Mouse (Mus musculus) kidney, embryonic 15.5 days (tissue): Measurements from ENCODE around the gene Nfkbil1. TPM values are rescaled to one million over a fixed set of nuclear protein-coding genes. Genes with fewer than 3 reads are reported as not detected.

ENCODE experiments used
- ATAC-seq: fragments of 200-750 bp; cut with Nextera tagmentation; replicated peaks from 2 replicates; pipeline ENCODE4 v1.8.0; 2017; ENCODE audit warnings: moderate TSS enrichment; ENCODE audit not compliant: low FRiP score
- H3K27ac ChIP-seq: fragments of 300-500 bp; sonication (generic); 2 replicates; pipeline ENCODE4 v1.5.1; 2015; ENCODE audit warnings: mild to moderate bottlenecking, inconsistent platforms
- H3K27me3 ChIP-seq: fragments of 300-500 bp; sonication (generic); 2 replicates; pipeline ENCODE4 v1.6.1; 2015; ENCODE audit warnings: inconsistent platforms
- H3K36me3 ChIP-seq: fragments of 300-500 bp; sonication (generic); 2 replicates; pipeline ENCODE4 v1.6.1; 2015; ENCODE audit warnings: inconsistent platforms
- H3K4me1 ChIP-seq: fragments of 300-500 bp; sonication (generic); 2 replicates; pipeline ENCODE4 v1.6.1; 2015; ENCODE audit warnings: inconsistent platforms
- H3K4me2 ChIP-seq: fragments of 300-500 bp; sonication (generic); 2 replicates; pipeline ENCODE4 v1.6.1; 2015; ENCODE audit warnings: moderate library complexity, mild to moderate bottlenecking, inconsistent platforms
- H3K4me3 ChIP-seq: fragments of 300-500 bp; sonication (generic); replicated peaks from 2 replicates; pipeline ENCODE4 v1.5.1; 2015; ENCODE audit warnings: mild to moderate bottlenecking, inconsistent platforms
- H3K9ac ChIP-seq: fragments of 300-500 bp; sonication (generic); 2 replicates; pipeline ENCODE4 v1.6.1; 2015; ENCODE audit warnings: mild to moderate bottlenecking, inconsistent platforms
- H3K9me3 ChIP-seq: fragments of 300-500 bp; sonication (generic); replicated peaks from 2 replicates; pipeline ENCODE4 v1.6.1; 2016; ENCODE audit warnings: inconsistent platforms
- WGBS: fragments of 180-500 bp; shearing (Covaris S2); methylation state at CpG from one replicate; pipeline ENCODE4 v1.1.7; 2015; ENCODE audit warnings: mixed read lengths; 5-methylcytosine and 5-hydroxymethylcytosine counted together
- polyA plus RNA-seq: library from polyadenylated mRNA; unstranded; fragments of >200 nt; fragmentation: Nextera tagmentation; extraction: Ambion mirVana; gene quantifications from 2 replicates; pipeline ENCODE4 v1.2.1, GENCODE M21; 2015

The Nfkbil1 gene
- polyA plus RNA-seq, 1 experiment from 2014 or later = 11.3 TPM

- no peaks in the 10 kb centered on the region for H3K36me3 ChIP-seq
These were observed 39.8 kb downstream of the Nfkbil1 start for GRCm38 (mm10) chr17:35195631-35196320.

DNA sequence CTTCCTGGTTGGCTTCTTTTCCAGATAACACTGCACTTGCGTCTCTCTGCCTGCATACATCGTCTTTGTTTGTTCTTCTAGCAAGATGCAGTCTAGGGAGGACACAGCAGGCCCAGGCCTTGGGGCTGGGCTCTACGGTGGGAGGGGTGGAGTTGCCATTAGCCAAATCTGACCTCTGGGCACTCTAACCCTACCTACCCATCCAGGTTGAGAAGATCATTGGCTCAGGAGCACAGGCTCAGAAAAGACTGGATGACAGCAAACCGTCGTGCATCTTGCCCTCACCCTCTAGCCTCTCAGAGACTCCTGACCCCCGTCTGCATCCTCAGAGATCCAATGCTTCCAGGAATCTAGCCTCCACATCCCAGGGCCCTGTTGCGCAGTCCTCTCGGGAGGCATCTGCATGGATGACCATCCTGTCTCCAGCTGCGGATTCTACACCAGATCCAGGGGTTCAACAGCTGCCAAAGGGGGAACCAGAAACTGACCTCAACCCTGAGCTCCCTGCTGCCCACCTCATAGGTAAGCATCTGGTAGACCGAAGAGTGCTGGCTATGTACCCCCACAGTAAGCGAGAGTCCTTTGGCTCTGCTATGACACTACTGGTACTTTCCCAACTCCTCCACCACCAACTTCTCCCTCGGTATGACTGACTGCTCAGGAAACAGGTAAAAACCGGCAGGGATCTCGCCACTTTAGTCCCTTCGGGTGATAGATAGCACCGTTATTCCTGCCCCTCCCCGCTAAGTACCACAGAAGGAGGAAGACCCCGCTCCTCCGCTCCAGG, 40.6 kb downstream of the Nfkbil1 start:
- Histone ChIP-seq H3K27me3 (peaks cover 57% of the 10 kb centered on the region), H3K4me2 (peak overlapping the region; percentile 83), H3K4me3 (peak overlapping the region; percentile 49), H3K9ac (peak overlapping the region; percentile 37; the same call in 1 of the 2 replicates), H3K9me3 (no peaks in the 10 kb centered on the region), H3K27ac (no peak overlapping the region), H3K4me1 (peaks cover 22% of the 10 kb centered on the region), H3K36me3 (no peaks in the 10 kb centered on the region)
- ATAC-seq = peak; percentile 53
- WGBS = 43% methylated on average over 19 of the region's 19 CpGs

More at GRCm38 (mm10) chr17:35195631-35196320, 39.8 kb downstream of the Nfkbil1 start:
- Histone ChIP-seq H3K9me3 (no peaks in the 10 kb centered on the region), H3K9ac (peak overlapping the region; percentile 37), H3K4me2 (peak overlapping the region; percentile 83), H3K27me3 (peaks cover 65% of the 10 kb centered on the region), H3K4me3 (peak overlapping the region; percentile 49), H3K27ac (no peak overlapping the region), H3K4me1 (peaks cover 22% of the 10 kb centered on the region)
- peak; percentile 81 for ATAC-seq
- WGBS = 1% methylated on average over 66 of the region's 66 CpGs

- Histone ChIP-seq H3K9ac (no peak within 1 kb of the TSS), H3K9me3 (no peaks in the 10 kb centered on the region), H3K36me3 (no peaks in the 10 kb centered on the region), H3K4me2 (peak within 1 kb of the TSS; percentile 83), H3K27ac (no peak within 1 kb of the TSS), H3K27me3 (peaks cover 50% of the 10 kb centered on the region), H3K4me3 (peak within 1 kb of the TSS; percentile 49), H3K4me1 (peaks cover 22% of the 10 kb centered on the region)
- no peak for ATAC-seq
- 59% methylated on average over 28 of the region's 28 CpGs for WGBS
These were observed 41.4 kb downstream of the Nfkbil1 start, which contains the start of gene Ltb for GRCm38 (mm10) chr17:35193881-35194843. TSS of gene Ltb (plus strand) at chr17:35194439.

DNA sequence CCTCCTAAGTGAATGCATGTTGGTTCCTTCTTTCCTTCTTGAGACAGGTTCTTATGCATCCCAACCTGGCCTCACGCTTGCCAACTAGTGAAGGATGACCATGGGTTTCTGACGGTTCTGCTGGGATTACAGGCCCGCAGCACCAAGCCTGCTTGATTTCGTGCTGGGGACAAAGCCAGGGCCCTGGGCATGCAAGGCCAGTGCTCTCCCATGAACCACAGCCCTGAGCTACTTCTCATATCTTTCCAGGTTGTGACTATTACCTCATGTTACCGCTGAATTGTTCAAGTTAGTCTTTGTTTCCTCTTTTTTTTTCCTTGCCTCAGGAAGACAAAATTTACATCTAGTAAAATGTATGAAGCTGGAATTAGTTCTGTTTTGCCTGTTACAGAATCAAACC, 42.7 kb downstream of the Nfkbil1 start:
- no peaks in the 10 kb centered on the region for H3K36me3 ChIP-seq
- H3K27me3 ChIP-seq = peaks cover 42% of the 10 kb centered on the region
- H3K27ac ChIP-seq = no peak overlapping the region
- H3K4me2 ChIP-seq = no peak overlapping the region
- H3K9ac ChIP-seq = no peak overlapping the region
- WGBS = 85% methylated on average over 5 of the region's 5 CpGs
- H3K4me3 ChIP-seq = no peak overlapping the region
- H3K9me3 ChIP-seq = no peaks in the 10 kb centered on the region
- ATAC-seq = no peak
- H3K4me1 ChIP-seq = peaks cover 22% of the 10 kb centered on the region

DNA sequence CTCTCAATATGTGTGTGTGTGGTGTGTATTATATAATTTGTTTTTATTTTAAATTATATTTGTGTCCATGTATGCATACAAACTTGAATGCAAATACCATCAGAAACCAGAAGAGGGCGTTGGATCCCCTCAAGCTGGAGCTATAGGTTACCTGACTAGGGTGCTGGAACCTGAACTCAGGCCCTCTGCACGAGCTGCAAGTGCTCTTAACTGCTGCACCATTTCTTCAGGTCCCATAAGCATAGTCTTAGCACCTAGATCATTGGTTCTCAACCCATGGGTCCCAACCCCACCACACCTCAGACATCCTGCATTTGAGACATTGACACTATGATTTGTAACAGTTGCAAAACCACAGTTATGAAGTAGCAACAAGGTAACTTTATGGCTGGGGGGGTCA, 43.9 kb downstream of the Nfkbil1 start:
- 70% methylated on average over 2 of the region's 2 CpGs for WGBS

GRCm38 (mm10) chr17:35190096-35190495, 45.5 kb downstream of the Nfkbil1 start:
- Histone ChIP-seq H3K9ac (no peak overlapping the region), H3K4me1 (peaks cover 21% of the 10 kb centered on the region), H3K4me2 (no peak overlapping the region), H3K27me3 (peaks cover 20% of the 10 kb centered on the region), H3K4me3 (no peak overlapping the region), H3K36me3 (no peaks in the 10 kb centered on the region), H3K27ac (no peak overlapping the region), H3K9me3 (no peaks in the 10 kb centered on the region)
- no peak for ATAC-seq
- WGBS = 80% methylated on average over 4 of the region's 4 CpGs

More for the DNA sequence above, 43.9 kb downstream of the Nfkbil1 start:
- H3K27me3 ChIP-seq = peaks cover 36% of the 10 kb centered on the region
- H3K27ac ChIP-seq = no peak overlapping the region
- no peak for ATAC-seq
- H3K4me1 ChIP-seq = peaks cover 23% of the 10 kb centered on the region
- H3K4me2 ChIP-seq = no peak overlapping the region
- H3K36me3 ChIP-seq = no peaks in the 10 kb centered on the region
- no peak overlapping the region for H3K4me3 ChIP-seq
- H3K9me3 ChIP-seq = no peaks in the 10 kb centered on the region
- no peak overlapping the region for H3K9ac ChIP-seq

DNA sequence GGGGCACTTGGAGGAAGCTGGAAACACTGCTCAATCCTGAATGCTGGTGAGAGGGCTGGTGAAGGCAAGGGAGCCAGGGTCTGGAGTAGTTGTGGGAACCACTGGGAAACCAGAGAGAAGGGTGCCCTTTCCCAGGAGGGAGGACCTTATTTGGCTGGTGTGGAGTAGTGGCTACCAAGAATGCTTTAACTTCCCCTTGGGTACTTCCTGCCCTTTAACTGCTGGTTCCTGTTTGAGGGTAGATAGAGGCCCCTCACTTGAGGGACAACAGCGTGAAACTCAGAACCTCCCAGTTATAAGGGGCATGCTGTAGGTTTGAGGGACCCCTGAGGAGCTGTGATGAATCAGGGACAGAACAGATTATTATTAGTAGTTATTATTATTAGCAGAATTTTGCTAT, 46.4 kb downstream of the Nfkbil1 start:
- ATAC-seq = no peak
- Histone ChIP-seq H3K4me1 (peaks cover 13% of the 10 kb centered on the region), H3K27ac (no peak overlapping the region), H3K9me3 (no peaks in the 10 kb centered on the region), H3K27me3 (peaks cover 11% of the 10 kb centered on the region), H3K9ac (no peak overlapping the region), H3K36me3 (no peaks in the 10 kb centered on the region), H3K4me2 (no peak overlapping the region), H3K4me3 (no peak overlapping the region)
- 52% methylated on average over 1 of the region's 1 CpGs for WGBS

DNA sequence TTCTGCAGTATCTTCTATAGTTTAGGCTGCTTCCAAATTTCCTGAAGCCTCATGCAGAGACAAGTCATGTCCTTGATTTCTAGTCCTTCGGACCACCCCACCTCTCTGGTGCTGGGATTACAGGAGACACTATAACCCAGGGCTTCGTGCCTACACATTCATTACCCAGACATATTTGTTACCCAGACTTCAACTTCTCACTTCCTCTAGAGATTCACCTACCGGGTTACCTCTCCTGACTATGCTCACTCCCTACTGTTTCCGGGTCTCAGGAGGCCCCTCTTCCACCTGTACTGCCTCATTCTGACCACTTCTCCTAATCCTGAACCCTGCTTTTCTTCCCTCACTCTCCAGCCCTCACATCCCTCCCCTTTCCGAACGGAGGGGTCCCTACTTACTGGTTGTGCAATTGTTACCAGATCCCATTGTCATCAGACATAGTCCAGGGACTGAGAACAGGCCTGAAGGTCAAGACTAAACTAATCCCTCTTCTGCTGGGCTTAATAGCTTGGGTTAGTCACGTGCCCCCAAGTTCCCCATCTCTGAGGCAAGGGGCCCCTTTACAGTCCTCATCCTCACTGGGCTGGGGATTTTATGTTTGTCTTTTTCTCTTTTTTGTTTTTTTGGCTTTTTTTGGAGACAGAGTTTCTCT, 47.5 kb downstream of the Nfkbil1 start, which contains the start of gene Lst1:
TSS of gene Lst1 (minus strand) at position 481 of the 652 bp plus-strand sequence.
- ATAC-seq = no peak
- 78% methylated on average over 7 of the region's 7 CpGs for WGBS
- Histone ChIP-seq H3K4me3 (no peak within 1 kb of the TSS), H3K27ac (no peak within 1 kb of the TSS), H3K9ac (no peak within 1 kb of the TSS), H3K4me1 (peaks cover 12% of the 10 kb centered on the region), H3K27me3 (0 out of 2 replicates have a peak, but pooled peaks cover under 1% of the 10 kb centered on the region), H3K9me3 (no peaks in the 10 kb centered on the region), H3K4me2 (no peak within 1 kb of the TSS), H3K36me3 (no peaks in the 10 kb centered on the region)

DNA sequence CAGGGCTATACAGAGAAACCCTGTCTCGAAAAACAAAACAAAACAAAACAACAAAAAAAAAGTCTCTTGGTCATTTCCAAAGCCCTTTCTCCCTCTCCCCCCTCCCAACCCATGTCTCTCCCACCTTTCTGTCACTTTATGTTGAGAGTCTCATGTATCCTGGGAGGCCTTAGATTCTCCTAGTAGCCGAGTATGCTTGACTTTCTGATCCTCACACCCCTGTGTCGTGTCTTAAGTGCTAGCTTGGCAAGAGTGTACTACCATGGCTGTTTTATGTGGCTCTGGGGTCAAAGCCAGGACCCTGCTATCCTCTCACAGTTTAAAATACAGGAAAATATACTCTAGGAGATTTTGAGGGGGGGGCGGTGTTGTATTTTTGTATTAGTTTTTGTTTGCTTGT, 48.2 kb downstream of the Nfkbil1 start:
- no peaks in the 10 kb centered on the region for H3K27me3 ChIP-seq
- no peaks in the 10 kb centered on the region for H3K36me3 ChIP-seq
- H3K4me3 ChIP-seq = no peak overlapping the region
- H3K9ac ChIP-seq = no peak overlapping the region
- no peak for ATAC-seq
- no peak overlapping the region for H3K27ac ChIP-seq
- no peaks in the 10 kb centered on the region for H3K9me3 ChIP-seq
- H3K4me2 ChIP-seq = no peak overlapping the region
- peaks cover 12% of the 10 kb centered on the region for H3K4me1 ChIP-seq
- 63% methylated on average over 4 of the region's 4 CpGs for WGBS

DNA sequence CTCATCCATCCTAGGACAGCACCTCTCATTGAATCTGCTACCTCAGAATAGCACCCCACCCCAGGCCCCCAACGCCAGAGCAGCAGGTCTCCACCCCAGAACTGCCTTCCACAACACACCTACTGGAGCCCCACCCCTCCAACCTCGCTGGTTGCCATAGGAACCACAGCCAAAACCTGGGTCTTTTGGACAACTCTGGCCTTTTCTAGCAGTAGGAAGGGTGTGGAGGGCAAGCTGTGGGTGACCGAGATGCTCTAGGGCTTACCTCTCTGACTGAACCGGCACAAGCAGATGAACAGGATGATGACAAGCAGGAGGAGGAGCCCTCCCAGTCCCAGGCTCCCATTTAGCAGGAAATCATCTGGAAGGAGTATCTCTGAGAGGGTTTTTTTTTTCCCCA, 48.9 kb downstream of the Nfkbil1 start:
- Histone ChIP-seq H3K4me1 (peaks cover 12% of the 10 kb centered on the region), H3K27me3 (no peaks in the 10 kb centered on the region), H3K9me3 (no peaks in the 10 kb centered on the region), H3K4me3 (peak overlapping the region; percentile 47), H3K27ac (peak overlapping the region; percentile 87), H3K36me3 (no peaks in the 10 kb centered on the region), H3K4me2 (peak overlapping the region; percentile 59), H3K9ac (no peak overlapping the region)
- ATAC-seq = 0 out of 2 replicates have a peak, but pooled peaks have one; percentile 45
- WGBS = 0% methylated on average over 4 of the region's 4 CpGs
